Mouse (Mus musculus): ENCODE results near the gene Erc2. TPM values are rescaled to one million over a fixed set of nuclear protein-coding genes. Genes with fewer than 3 reads are reported as not detected.
"Not testable (repeated sequence)": the region's sequence is repeated elsewhere in the genome, so short reads cannot be mapped to it uniquely, and the experiment has no call there.

Erc2 gene
- total RNA-seq (2021): 100 to 1,000 TPM; 203 to 224 TPM
- long read RNA-seq, experiment 1, partial matches to known transcripts: 33 of 91 reads
- long read RNA-seq, experiment 1, other reads (novel, unspliced or antisense): 56 of 91 reads
- long read RNA-seq, experiment 2, partial matches to known transcripts: 26 of 58 reads
- long read RNA-seq, experiment 2, other reads (novel, unspliced or antisense): 29 of 58 reads

GRCm38 (mm10) chr14:27622176-27622922, at the start of gene Erc2:
Erc2 (plus strand) TSS chr14:27622428.
- peak; percentile 85 to 86 for DNase-seq (ENCODE audit: extremely low spot score in 1 of 2, low spot score in 2 of 2)
- Histone ChIP-seq H3K4me3 (peak within 1 kb of the TSS; percentile 81), H3K27ac (peak within 1 kb of the TSS; percentile 90)
- peak; percentile 75 for TF ChIP-seq CTCF (IDR thresholded peaks at IDR 0.05)
- intact Hi-C loops (cut with DNase I): no loop called here

GRCm38 (mm10) chr14:27578443-27578842, 43.8 kb upstream of the Erc2 start:
- H3K4me3 ChIP-seq: no peak overlapping the region
- no peak overlapping the region for H3K27ac ChIP-seq
- no peak for TF ChIP-seq CTCF (IDR thresholded peaks at IDR 0.05)
- no peak for DNase-seq (ENCODE audit: extremely low spot score in 1 of 2, low spot score in 2 of 2)
- intact Hi-C loops (cut with DNase I): no loop called here

DNA sequence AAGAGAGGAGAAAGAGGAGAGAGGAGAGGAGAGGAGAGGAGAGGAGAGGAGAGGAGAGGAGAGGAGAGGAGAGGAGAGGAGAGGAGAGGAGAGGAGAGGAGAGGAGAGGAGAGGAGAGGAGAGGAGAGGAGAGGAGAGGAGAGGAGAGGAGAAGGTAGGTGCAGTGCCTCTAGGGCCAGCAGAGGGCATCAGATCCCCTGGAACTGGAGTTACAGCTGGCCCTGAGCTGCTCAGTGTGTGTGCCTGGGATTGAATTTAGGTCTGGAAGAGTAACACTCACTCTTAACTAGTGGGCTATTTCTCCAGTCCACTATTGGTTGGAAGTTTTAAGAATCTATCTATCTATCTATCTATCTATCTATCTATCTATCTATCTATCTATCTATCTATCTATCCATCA, 32.6 kb upstream of the Erc2 start:
- H3K4me3 ChIP-seq, H3K27ac ChIP-seq: not testable (repeated sequence)
- intact Hi-C loops (cut with DNase I): loop anchor here (2.0 kb wide), 1 partner anchor 153 kb away; no protein-coding TSS in a partner anchor
- TF ChIP-seq CTCF (IDR thresholded peaks at IDR 0.05): peak; percentile 48
- peak; percentile 19 to 51 for DNase-seq (ENCODE audit: extremely low spot score in 1 of 2, low spot score in 2 of 2)

DNA sequence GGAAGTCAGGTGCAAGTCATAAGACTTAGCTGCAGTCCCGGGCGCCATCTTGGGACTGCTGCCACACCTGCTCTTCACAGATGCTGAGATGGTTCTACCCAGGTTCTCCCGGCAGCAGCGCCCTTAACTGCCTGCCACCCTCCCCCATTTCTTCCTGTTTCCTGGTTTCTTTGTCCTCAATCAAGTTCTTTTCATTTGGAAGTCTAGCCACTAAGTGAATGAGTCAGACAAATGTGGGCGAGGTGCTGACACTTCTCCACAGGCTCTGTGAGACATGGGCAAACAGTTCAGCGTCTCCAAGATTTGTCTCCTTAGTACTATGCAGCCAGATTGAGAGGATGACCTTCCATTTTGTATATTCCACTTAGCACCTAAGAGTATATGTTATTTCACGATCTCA, 30.1 kb upstream of the Erc2 start:
- Histone ChIP-seq H3K27ac (no peak overlapping the region), H3K4me3 (no peak overlapping the region)
- TF ChIP-seq CTCF (IDR thresholded peaks at IDR 0.05): no peak
- DNase-seq (ENCODE audit: extremely low spot score in 1 of 2, low spot score in 2 of 2): no peak
- intact Hi-C loops (cut with DNase I): no loop called here

DNA sequence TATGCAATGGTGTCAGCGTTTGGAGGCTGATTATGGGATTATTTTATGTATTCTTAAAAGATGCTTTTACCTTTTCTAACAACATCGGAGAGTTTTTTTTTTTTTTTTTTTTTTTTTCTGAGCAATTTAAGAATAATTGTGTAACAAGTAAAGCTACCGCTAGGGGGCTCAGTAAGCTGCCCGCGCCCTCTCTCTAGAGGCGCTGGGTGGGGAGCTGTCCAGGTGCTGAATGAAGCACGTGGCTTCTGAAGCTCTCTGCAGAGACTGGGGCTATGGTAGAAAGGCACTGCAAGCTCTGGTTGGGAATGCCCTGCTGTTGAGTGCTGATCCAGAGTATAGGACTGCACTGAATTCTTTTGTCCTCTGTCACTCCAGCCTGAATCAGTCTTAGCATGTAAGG, 26.0 kb upstream of the Erc2 start:
- intact Hi-C loops (cut with DNase I): loop anchor here (2.0 kb wide), 1 partner anchor 145 kb away; no protein-coding TSS in a partner anchor
- DNase-seq (ENCODE audit: extremely low spot score in 1 of 2, low spot score in 2 of 2): peak; percentile 24 to 39

GRCm38 (mm10) chr14:27602136-27602535, 20.1 kb upstream of the Erc2 start:
- intact Hi-C loops (cut with DNase I): no loop called here
- TF ChIP-seq CTCF (IDR thresholded peaks at IDR 0.05): no peak
- Histone ChIP-seq H3K4me3 (no peak overlapping the region), H3K27ac (no peak overlapping the region)
- peak in 1 of 2 experiments; percentile 25 for DNase-seq (ENCODE audit: extremely low spot score in 1 of 2, low spot score in 2 of 2)

More for the DNA sequence above, 26.0 kb upstream of the Erc2 start:
- no peak overlapping the region for H3K27ac ChIP-seq
- peak; percentile 68 for TF ChIP-seq CTCF (IDR thresholded peaks at IDR 0.05)
- H3K4me3 ChIP-seq: no peak overlapping the region

DNA sequence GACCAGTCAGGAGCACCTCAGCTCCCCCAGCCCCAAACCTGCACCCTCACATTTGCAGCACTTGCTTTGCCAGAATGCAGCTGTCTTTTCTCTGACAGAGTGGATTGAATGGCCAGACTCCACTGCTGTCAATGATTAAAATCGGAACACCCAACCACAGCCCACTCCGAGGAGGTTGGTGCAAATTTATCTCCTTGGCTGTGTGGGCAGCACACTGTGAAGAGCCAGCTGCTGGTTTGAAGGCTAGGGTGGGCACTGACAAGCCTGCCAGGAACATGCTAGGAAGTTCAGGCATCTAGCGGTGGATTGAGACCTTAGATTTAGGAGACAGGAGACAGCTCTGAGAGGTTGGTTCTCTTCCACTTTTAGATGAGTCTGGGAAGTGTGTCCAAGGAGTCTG, 14.8 kb upstream of the Erc2 start:
- DNase-seq (ENCODE audit: extremely low spot score in 1 of 2, low spot score in 2 of 2): peak in 1 of 2 experiments; percentile 26
- intact Hi-C loops (cut with DNase I): no loop called here
- no peak for TF ChIP-seq CTCF (IDR thresholded peaks at IDR 0.05)

DNA sequence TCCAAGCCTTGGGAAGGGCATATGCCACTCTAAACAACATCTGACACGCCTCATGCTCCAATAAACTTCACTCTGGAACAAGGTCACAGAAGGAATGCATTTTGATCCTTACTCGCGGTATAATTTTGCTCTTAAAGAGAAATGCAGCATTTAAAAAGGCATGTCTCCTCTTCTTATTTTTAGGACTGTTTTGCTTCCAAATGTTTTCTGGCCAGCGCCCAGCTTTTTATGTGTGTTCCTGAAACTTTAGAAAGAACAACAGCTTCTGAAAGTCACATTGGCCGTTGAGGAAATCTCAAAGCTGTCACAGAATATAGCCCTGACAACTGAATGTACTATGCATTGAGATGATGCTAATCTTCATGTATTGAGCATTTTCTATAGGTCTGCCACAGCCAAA, 8.5 kb upstream of the Erc2 start:
- intact Hi-C loops (cut with DNase I): no loop called here
- no peak for DNase-seq (ENCODE audit: extremely low spot score in 1 of 2, low spot score in 2 of 2)
- Histone ChIP-seq H3K4me3 (no peak overlapping the region), H3K27ac (no peak overlapping the region)
- no peak for TF ChIP-seq CTCF (IDR thresholded peaks at IDR 0.05)

More for the DNA sequence above, 14.8 kb upstream of the Erc2 start:
- Histone ChIP-seq H3K27ac (no peak overlapping the region), H3K4me3 (no peak overlapping the region)

- Histone ChIP-seq H3K4me3 (no peak overlapping the region), H3K27ac (no peak overlapping the region)
- no peak for TF ChIP-seq CTCF (IDR thresholded peaks at IDR 0.05)
- DNase-seq (ENCODE audit: extremely low spot score in 1 of 2, low spot score in 2 of 2): no peak
- intact Hi-C loops (cut with DNase I): no loop called here
Measured at GRCm38 (mm10) chr14:27617286-27617685, 4.9 kb upstream of the Erc2 start.

DNA sequence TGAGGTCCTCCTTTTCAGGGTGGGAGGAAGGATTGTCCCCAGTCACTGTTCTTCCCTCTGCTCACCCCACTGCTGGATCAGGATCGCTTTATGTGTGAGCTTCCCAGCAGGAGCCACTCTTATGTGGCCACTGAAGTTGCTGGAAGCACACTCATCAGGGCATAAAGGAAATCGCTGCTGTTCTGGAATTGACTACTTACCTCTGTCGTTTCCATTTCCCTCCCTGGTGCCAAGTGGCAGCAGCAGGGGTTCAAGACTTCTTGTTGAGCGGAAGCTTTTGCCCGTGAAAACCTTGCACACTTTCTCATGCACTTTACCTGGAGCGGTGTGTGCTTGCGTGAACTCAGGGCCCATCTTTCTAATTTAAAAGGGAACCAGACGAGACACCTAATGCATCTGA, 652 bp upstream of the Erc2 start:
- intact Hi-C loops (cut with DNase I): no loop called here
- no peak overlapping the region; the same call in 1 of the 2 replicates for H3K4me3 ChIP-seq
- DNase-seq (ENCODE audit: extremely low spot score in 1 of 2, low spot score in 2 of 2): no peak
- H3K27ac ChIP-seq: no peak overlapping the region; the same call in 1 of the 2 replicates
- no peak for TF ChIP-seq CTCF (IDR thresholded peaks at IDR 0.05)

- peak overlapping the region; percentile 81 for H3K4me3 ChIP-seq
- DNase-seq (ENCODE audit: extremely low spot score in 1 of 2, low spot score in 2 of 2): no peak
- peak overlapping the region; percentile 90 for H3K27ac ChIP-seq
- TF ChIP-seq CTCF (IDR thresholded peaks at IDR 0.05): no peak
- intact Hi-C loops (cut with DNase I): no loop called here
Measured at GRCm38 (mm10) chr14:27622923-27623219, 643 bp downstream of the Erc2 start.

GRCm38 (mm10) chr14:27623368-27623767, 1.1 kb downstream of the Erc2 start:
- H3K4me3 ChIP-seq: peak overlapping the region; percentile 81
- no peak for TF ChIP-seq CTCF (IDR thresholded peaks at IDR 0.05)
- H3K27ac ChIP-seq: peak overlapping the region; percentile 90
- intact Hi-C loops (cut with DNase I): no loop called here
- peak; percentile 63 to 78 for DNase-seq (ENCODE audit: extremely low spot score in 1 of 2, low spot score in 2 of 2)

Data from left cerebral cortex, adult 2 months (tissue).